In the genomic region with DNA sequence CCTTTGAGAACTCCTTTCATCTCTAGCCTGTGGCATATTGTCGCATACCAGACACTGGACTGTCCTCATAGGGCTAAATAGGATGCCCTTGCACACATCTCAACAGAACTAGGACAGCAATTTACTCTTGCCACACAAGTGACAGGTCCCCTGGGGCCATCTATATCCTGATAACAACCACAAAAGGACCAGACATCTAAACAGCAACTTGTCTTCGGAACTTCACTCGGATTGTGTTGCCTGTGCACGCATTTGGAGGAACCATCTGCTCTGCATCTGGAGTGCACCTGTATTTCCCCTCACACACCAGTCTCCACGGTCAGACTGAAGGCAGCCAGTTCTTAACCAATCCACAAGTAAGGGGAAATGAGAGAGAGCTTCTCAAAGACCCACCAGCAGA, we compare ENCODE assay signal across 16 mouse cellular contexts.
"Had no signal": no experiment of that assay in that cellular context is flagged by ENCODE, and none has a peak within 500 bp of the region (broad histone marks: within the 10 kb centered on the region; RNA-seq: fewer than 3 reads in every experiment).

No protein-coding gene starts in this region.

- H3K27ac ChIP-seq: neural tube, embryonic 13.5 days; neural tube, embryonic 15.5 days; stomach, embryonic 15.5 days; stomach, postnatal 0 days had no signal

- H3K36me3 ChIP-seq: neural tube, embryonic 13.5 days; neural tube, embryonic 15.5 days; stomach, embryonic 15.5 days had no signal

- H3K4me1 ChIP-seq: neural tube, embryonic 15.5 days; stomach, embryonic 15.5 days had no signal

- H3K27me3 ChIP-seq: neural tube, embryonic 13.5 days; neural tube, embryonic 15.5 days had no signal

- H3K9me3 ChIP-seq: neural tube, embryonic 13.5 days; neural tube, embryonic 15.5 days; stomach, embryonic 15.5 days had no signal

- DNase-seq: retina, postnatal 1 day; right cerebral cortex, adult 18-20 months; right cerebral cortex, postnatal 14 days; right cerebral cortex, postnatal 25 days; right cerebral cortex, postnatal 4 days; spleen, adult 18-20 months; thymus, adult 18-20 months; thymus, adult 2 months; thymus, postnatal 14 days; thymus, postnatal 25 days; thymus, postnatal 36 days; thymus, postnatal 4 days had no signal

- H3K4me3 ChIP-seq: neural tube, embryonic 13.5 days; neural tube, embryonic 15.5 days; stomach, embryonic 15.5 days had no signal
